Mouse (Mus musculus) G1E (cell line): Measurements from ENCODE around the gene Mex3d.

ENCODE experiments used
- CTCF ChIP-seq: IDR thresholded peaks from 2 replicates; pipeline ENCODE4 v1.5.1; 2012; ENCODE audit warnings: low read depth, low read length, inconsistent platforms, mixed read lengths
- GATA2 ChIP-seq: IDR thresholded peaks from 2 replicates; pipeline ENCODE4 v1.6.1; 2012; ENCODE audit warnings: low read depth, low read length, inconsistent platforms, borderline replicate concordance
- POLR2AphosphoS5 ChIP-seq: IDR thresholded peaks from 2 replicates; pipeline ENCODE4 v1.6.1; 2012; ENCODE audit warnings: low read depth, low read length, inconsistent platforms; ENCODE audit not compliant: insufficient replicate concordance

DNA sequence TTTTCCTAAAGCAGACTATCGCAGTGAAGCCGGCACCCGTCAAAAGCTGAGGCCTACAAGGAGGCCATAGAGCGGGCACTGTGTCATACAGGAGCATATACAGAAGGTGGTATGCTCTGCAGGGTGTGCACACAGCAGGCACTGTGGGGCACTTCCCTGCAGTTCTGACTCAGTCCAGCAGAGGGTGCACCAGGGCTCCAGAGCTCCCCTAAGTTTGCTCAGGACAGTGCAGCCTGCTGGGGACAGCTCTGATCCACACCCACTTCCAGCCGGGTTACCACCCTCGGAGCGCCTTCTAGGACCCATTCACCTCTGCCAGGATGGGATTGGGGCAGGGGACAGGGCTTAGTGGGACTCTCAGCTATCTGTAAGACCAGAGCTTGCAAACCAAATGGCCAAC, 37.2 kb downstream of the Mex3d start:
- no peak for TF ChIP-seq POLR2AphosphoS5
- peak; percentile 97 for TF ChIP-seq CTCF
- TF ChIP-seq GATA2: no peak
